Mouse (Mus musculus) ES-Bruce4 (cell line): ENCODE measurements around the gene Swap70. TPM values are rescaled to one million over a fixed set of nuclear protein-coding genes. Genes with fewer than 3 reads are reported as not detected.

Experiments
- H3K27ac ChIP-seq: 2 replicates; pipeline ENCODE4 v1.5.1; 2012; ENCODE audit warnings: low read length, inconsistent platforms; ENCODE audit not compliant: insufficient read depth
- H3K27me3 ChIP-seq: 2 replicates; pipeline ENCODE4 v1.6.1; 2012; ENCODE audit warnings: mild to moderate bottlenecking, low read length, inconsistent platforms; ENCODE audit not compliant: control insufficient read depth, poor library complexity, insufficient read depth, severe bottlenecking
- H3K36me3 ChIP-seq: 2 replicates; pipeline ENCODE4 v1.6.1; 2012; ENCODE audit warnings: inconsistent platforms, mild to moderate bottlenecking, low read length, moderate library complexity; ENCODE audit not compliant: control insufficient read depth, poor library complexity, insufficient read depth, severe bottlenecking
- H3K4me1 ChIP-seq: one replicate; pipeline ENCODE4 v1.8.1; 2011; ENCODE audit warnings: low read length; ENCODE audit not compliant: control insufficient read depth, insufficient read depth
- H3K4me3 ChIP-seq: 2 replicates; pipeline ENCODE4 v1.5.1; 2011; ENCODE audit warnings: low read depth, mild to moderate bottlenecking, low read length
- H3K9ac ChIP-seq: 2 replicates; pipeline ENCODE4 v1.6.1; 2012; ENCODE audit warnings: low read depth, mild to moderate bottlenecking, inconsistent platforms; ENCODE audit not compliant: poor library complexity, severe bottlenecking
- H3K9me3 ChIP-seq: replicated peaks from 2 replicates; pipeline ENCODE4 v1.6.1; 2012; ENCODE audit warnings: mild to moderate bottlenecking, low read length, inconsistent platforms; ENCODE audit not compliant: control insufficient read depth, poor library complexity, insufficient read depth, severe bottlenecking
- CTCF ChIP-seq: IDR thresholded peaks from one replicate; pipeline ENCODE4 v1.8.1; 2011; ENCODE audit warnings: low read depth, low read length
- EP300 ChIP-seq: IDR thresholded peaks from 2 replicates; pipeline ENCODE4 v1.6.1; 2011; ENCODE audit warnings: low read depth, low read length; ENCODE audit not compliant: insufficient read depth
- POLR2A ChIP-seq: IDR thresholded peaks from one replicate; pipeline ENCODE4 v1.8.1; 2011; ENCODE audit warnings: low read length; ENCODE audit not compliant: insufficient read depth
- polyA plus RNA-seq: library from polyadenylated mRNA; stranded (reverse); fragments of >200 nt; gene quantifications from 2 replicates; pipeline ENCODE4 v1.2.4, GENCODE M21; 2011; ENCODE audit warnings: low read depth; ENCODE audit not compliant: missing spikeins, insufficient read depth, insufficient read length

Gene Swap70
- polyA plus RNA-seq, 1 experiment = 40.1 TPM

GRCm38 (mm10) chr7:110245128-110245527 lies 23.6 kb downstream of the Swap70 start:
- H3K9me3 ChIP-seq = no peaks in the 10 kb centered on the region
- H3K36me3 ChIP-seq = peaks cover 3% of the 10 kb centered on the region; the same call in 1 of the 2 replicates
- H3K4me1 ChIP-seq = no peaks in the 10 kb centered on the region
- TF ChIP-seq EP300 (no peak), POLR2A (no peak), CTCF (no peak)
- no peaks in the 10 kb centered on the region for H3K27me3 ChIP-seq
- no peak overlapping the region for H3K4me3 ChIP-seq
- H3K27ac ChIP-seq = no peak overlapping the region
- H3K9ac ChIP-seq = no peak overlapping the region

GRCm38 (mm10) chr7:110246526-110246925 lies 25.0 kb downstream of the Swap70 start:
- no peak overlapping the region for H3K9ac ChIP-seq
- no peaks in the 10 kb centered on the region for H3K27me3 ChIP-seq
- H3K36me3 ChIP-seq = peaks cover 3% of the 10 kb centered on the region; the same call in 1 of the 2 replicates
- H3K4me3 ChIP-seq = no peak overlapping the region
- no peak for TF ChIP-seq EP300
- no peak for TF ChIP-seq CTCF
- no peak for TF ChIP-seq POLR2A
- H3K27ac ChIP-seq = no peak overlapping the region
- no peaks in the 10 kb centered on the region for H3K4me1 ChIP-seq
- no peaks in the 10 kb centered on the region for H3K9me3 ChIP-seq

GRCm38 (mm10) chr7:110247801-110248200 lies 26.3 kb downstream of the Swap70 start:
- no peak overlapping the region for H3K4me3 ChIP-seq
- TF ChIP-seq CTCF (no peak), EP300 (no peak), POLR2A (no peak)
- no peaks in the 10 kb centered on the region for H3K9me3 ChIP-seq
- no peaks in the 10 kb centered on the region for H3K27me3 ChIP-seq
- H3K4me1 ChIP-seq = no peaks in the 10 kb centered on the region
- H3K9ac ChIP-seq = no peak overlapping the region
- H3K36me3 ChIP-seq = peaks cover 8% of the 10 kb centered on the region; the same call in 1 of the 2 replicates
- no peak overlapping the region for H3K27ac ChIP-seq

GRCm38 (mm10) chr7:110248677-110249076 lies 27.2 kb downstream of the Swap70 start:
- TF ChIP-seq CTCF (no peak), EP300 (no peak), POLR2A (no peak)
- Histone ChIP-seq H3K4me1 (no peaks in the 10 kb centered on the region), H3K27me3 (no peaks in the 10 kb centered on the region), H3K36me3 (0 out of 2 replicates have a peak, but pooled peaks cover 8% of the 10 kb centered on the region), H3K9me3 (no peaks in the 10 kb centered on the region), H3K4me3 (no peak overlapping the region), H3K27ac (no peak overlapping the region), H3K9ac (no peak overlapping the region)

GRCm38 (mm10) chr7:110253861-110254260 lies 32.4 kb downstream of the Swap70 start:
- Histone ChIP-seq H3K27ac (no peak overlapping the region), H3K4me1 (no peaks in the 10 kb centered on the region), H3K9ac (no peak overlapping the region), H3K9me3 (no peaks in the 10 kb centered on the region), H3K27me3 (no peaks in the 10 kb centered on the region), H3K36me3 (peaks cover 8% of the 10 kb centered on the region; the same call in 1 of the 2 replicates), H3K4me3 (no peak overlapping the region)
- TF ChIP-seq POLR2A = no peak
- no peak for TF ChIP-seq EP300
- no peak for TF ChIP-seq CTCF

- Histone ChIP-seq H3K9ac (no peak overlapping the region), H3K9me3 (no peaks in the 10 kb centered on the region), H3K27me3 (no peaks in the 10 kb centered on the region), H3K4me3 (no peak overlapping the region), H3K27ac (no peak overlapping the region), H3K4me1 (no peaks in the 10 kb centered on the region), H3K36me3 (peaks cover 8% of the 10 kb centered on the region; the same call in 1 of the 2 replicates)
- no peak for TF ChIP-seq EP300
- TF ChIP-seq CTCF = no peak
- no peak for TF ChIP-seq POLR2A
Measured at GRCm38 (mm10) chr7:110254395-110254794, 32.9 kb downstream of the Swap70 start.
